Mouse (Mus musculus) cortical plate, adult 2 months (tissue): ENCODE measurements around the gene Steap3.

ENCODE experiments used
- CTCF ChIP-seq: fragments of 200-500 bp; IDR thresholded peaks from 2 replicates; pipeline ENCODE4 v1.5.1; 2011; ENCODE audit warnings: mild to moderate bottlenecking, control low read depth, low read length; ENCODE audit not compliant: insufficient read depth; ENCODE audit errors: extremely low read depth
- POLR2A ChIP-seq: fragments of 200-500 bp; IDR thresholded peaks from 2 replicates; pipeline ENCODE4 v1.6.1; 2011; ENCODE audit warnings: mild to moderate bottlenecking, low read length, control low read depth; ENCODE audit not compliant: insufficient read depth; ENCODE audit errors: extremely low read depth

DNA sequence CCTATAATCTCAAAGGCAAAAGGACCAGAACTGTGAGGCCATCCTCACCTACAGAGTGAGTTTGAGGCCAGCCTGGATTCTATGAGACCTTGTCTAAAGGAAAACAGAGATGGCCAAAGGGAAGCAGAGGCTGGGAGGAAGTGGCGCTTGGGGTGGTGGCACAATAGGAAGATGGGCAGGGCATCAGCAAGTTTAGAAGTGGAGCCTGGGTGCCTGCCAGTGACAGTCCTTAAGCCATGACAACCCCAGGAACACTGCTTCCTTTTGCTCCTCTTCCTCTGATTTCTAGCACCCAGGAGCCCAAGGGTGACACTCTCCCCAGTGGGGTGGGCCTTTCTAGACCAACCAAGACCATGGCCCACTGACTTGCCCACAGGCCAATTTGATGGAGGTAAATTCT lies 21.3 kb downstream of the Steap3 start:
- no peak for TF ChIP-seq CTCF
- no peak for TF ChIP-seq POLR2A
